10 mouse cellular contexts compared by ENCODE assay signal in the genomic region with DNA sequence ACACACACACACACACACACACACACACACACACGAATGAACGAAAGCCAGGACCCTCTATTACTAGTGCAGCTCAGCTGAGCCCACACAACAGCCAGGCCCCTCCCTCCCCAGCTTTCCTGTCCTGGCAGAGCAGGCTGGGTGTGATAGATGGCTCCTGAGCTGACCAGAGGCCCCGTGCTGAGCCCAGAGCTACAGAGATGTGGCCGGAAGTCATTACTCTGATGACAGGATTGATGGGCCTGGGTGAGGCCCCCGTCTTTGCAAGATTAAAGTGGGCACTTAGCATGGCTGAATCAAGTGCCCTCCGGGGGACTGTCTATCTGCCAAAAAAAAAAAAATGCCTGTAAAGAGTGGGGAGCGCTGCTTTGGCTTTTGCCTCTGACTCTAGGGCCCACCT. TPM values are rescaled to one million over a fixed set of nuclear protein-coding genes. Genes with fewer than 3 reads are reported as not detected.
DNase-seq lines count a peak whose midpoint lies in the region; ATAC-seq and TF ChIP-seq lines count a peak whose summit lies in the region.
"Had no signal": no experiment of that assay in that cellular context is flagged by ENCODE, and none has a peak within 500 bp of the region (broad histone marks: within the 10 kb centered on the region; RNA-seq: fewer than 3 reads in every experiment).

No protein-coding gene starts in this region.

- H3K27me3 ChIP-seq in heart, embryonic 10.5 days (ENCODE audit: insufficient read depth, poor library complexity, severe bottlenecking), result peaks cover 57% of the 10 kb centered on the region
- H3K27me3 ChIP-seq in Patski, result no peaks in the 10 kb centered on the region
- no peaks in the 10 kb centered on the region for H3K27me3 ChIP-seq in forebrain, embryonic 16.5 days (replicated peaks; ENCODE audit: control insufficient read depth, insufficient read depth, low read length)
- no peaks in the 10 kb centered on the region for H3K27me3 ChIP-seq in limb, embryonic 11.5 days (ENCODE audit: control insufficient read depth, insufficient read depth, low read length)

- no peak overlapping the region for H3K9ac ChIP-seq in forebrain, embryonic 16.5 days (replicated peaks; ENCODE audit: low read depth, low read length)
- H3K9ac ChIP-seq in limb, embryonic 11.5 days (ENCODE audit: low read length), result no peak overlapping the region

- WGBS in heart, embryonic 10.5 days, result 13% methylated on average over 7 of the region's 7 CpGs
- 30% methylated on average over 7 of the region's 7 CpGs for WGBS in forebrain, embryonic 16.5 days
- WGBS in limb, embryonic 11.5 days, result 4% methylated on average over 7 of the region's 7 CpGs

- DNase-seq in heart, adult 11 months, result peak; percentile 29
- DNase-seq in heart, embryonic 10.5 days (ENCODE audit: low spot score), result no peak
- DNase-seq in Patski (ENCODE audit: low read depth, low spot score), result peak; percentile 63
- peak; percentile 47 for DNase-seq in limb, embryonic 11.5 days (ENCODE audit: low spot score)
- no peak for DNase-seq in layer of hippocampus, postnatal 36 days
- no peak for DNase-seq in urinary bladder, adult 18-20 months (ENCODE audit: low spot score in 2 of 2)
- no peak for DNase-seq in right cerebral cortex, adult 18-20 months

- CTCF ChIA-PET in Patski (lab: Charles Lee), result interaction anchor here (1.2 kb wide), 2 partner anchors 28 to 199 kb away, joined by 3 to 4 read pairs; no protein-coding TSS in a partner anchor

- no peak overlapping the region for H3K27ac ChIP-seq in heart, embryonic 10.5 days
- no peak overlapping the region for H3K27ac ChIP-seq in forebrain, embryonic 16.5 days (ENCODE audit: low read length)
- H3K27ac ChIP-seq in limb, embryonic 11.5 days (replicated peaks; ENCODE audit: low read depth, low read length), result no peak overlapping the region
- H3K27ac ChIP-seq: layer of hippocampus, adult 2 months had no signal

- H3K4me1 ChIP-seq in heart, embryonic 10.5 days, result peaks cover 36% of the 10 kb centered on the region
- peaks cover 21% of the 10 kb centered on the region for H3K4me1 ChIP-seq in forebrain, embryonic 16.5 days (replicated peaks; ENCODE audit: control insufficient read depth, insufficient read depth, low read length)
- H3K4me1 ChIP-seq in limb, embryonic 11.5 days (ENCODE audit: control insufficient read depth, insufficient read depth, low read length), result peaks cover 5% of the 10 kb centered on the region

- no peaks in the 10 kb centered on the region for H3K9me3 ChIP-seq in heart, embryonic 10.5 days
- H3K9me3 ChIP-seq in forebrain, embryonic 16.5 days (ENCODE audit: control insufficient read depth, low read length), result no peaks in the 10 kb centered on the region
- H3K9me3 ChIP-seq in limb, embryonic 11.5 days (ENCODE audit: control insufficient read depth, low read length), result no peaks in the 10 kb centered on the region

- no peaks in the 10 kb centered on the region for H3K36me3 ChIP-seq in heart, embryonic 10.5 days
- H3K36me3 ChIP-seq in forebrain, embryonic 16.5 days (ENCODE audit: control insufficient read depth, insufficient read depth), result no peaks in the 10 kb centered on the region
- no peaks in the 10 kb centered on the region for H3K36me3 ChIP-seq in limb, embryonic 11.5 days (ENCODE audit: control insufficient read depth, insufficient read depth, low read length)

- no peak for TF ChIP-seq CTCF in Patski (IDR thresholded peaks at IDR 0.05)

- no peak overlapping the region for H3K4me2 ChIP-seq in forebrain, embryonic 16.5 days (ENCODE audit: low read length)
- 0 out of 2 replicates have a peak overlapping the region, but pooled peaks have one; percentile 2 for H3K4me2 ChIP-seq in limb, embryonic 11.5 days (ENCODE audit: low read depth, severe bottlenecking)

- H3K4me3 ChIP-seq in heart, embryonic 10.5 days, result no peak overlapping the region
- no peak overlapping the region for H3K4me3 ChIP-seq in forebrain, embryonic 16.5 days (replicated peaks; ENCODE audit: low read length)
- no peak overlapping the region for H3K4me3 ChIP-seq in limb, embryonic 11.5 days (ENCODE audit: low read depth, low read length)
- H3K4me3 ChIP-seq: layer of hippocampus, adult 2 months had no signal

- POLR2A ChIA-PET in Patski (lab: Charles Lee), result interaction anchor here (0.6 kb wide), 1 partner anchor 15 kb away, joined by 5 read pairs; no protein-coding TSS in a partner anchor

- ATAC-seq in Patski, result peak; percentile 74
- peak; percentile 18; the same call in 1 of the 2 replicates for ATAC-seq in forebrain, embryonic 16.5 days
- ATAC-seq in limb, embryonic 11.5 days (ENCODE audit: insufficient number of reproducible peaks, low FRiP score, low TSS enrichment, low read depth), result peak; percentile 54; the same call in 1 of the 2 replicates
- ATAC-seq: CD4-positive, CD25-positive, alpha-beta regulatory T cell, adult 4 months had no signal

- in situ Hi-C loops in Patski (cut with MboI; ENCODE audit: low pct_unique_long_range_greater_than_20kb), result no loop called here

RNA-seq across cellular contexts. Expression of a gene that starts 30.2 kb away (rescaled TPM):
- 0.17 and 0.20 TPM in 2 replicates for polyA plus RNA-seq in heart, embryonic 10.5 days (2016; fragmentation: Nextera tagmentation; extraction: Ambion mirVana)
- polyA plus RNA-seq in Patski (2021), result 0.77 TPM
- polyA plus RNA-seq in forebrain, embryonic 16.5 days (2015; fragmentation: Nextera tagmentation; extraction: Ambion mirVana), result 11.4 and 17.1 TPM in 2 replicates
- polyA plus RNA-seq in limb, embryonic 11.5 days (2014; fragmentation: Nextera tagmentation; extraction: Ambion mirVana), result 0.32 TPM in 1 of 2 replicates, not detected in the other
- 1 to 10 TPM; 1.2 to 1.6 TPM for total RNA-seq in layer of hippocampus, postnatal 36 days (2021)

Comparison
In these comparisons a context has a peak if more than half of its experiments do, and no peak if none do; other contexts are left out.
1. DNase-seq: peak in heart, adult 11 months (single experiment), Patski (single experiment) and limb, embryonic 11.5 days (single experiment); none in heart, embryonic 10.5 days (single experiment), layer of hippocampus, postnatal 36 days (0 of 2), urinary bladder, adult 18-20 months (0 of 2) and right cerebral cortex, adult 18-20 months (single experiment).
2. ATAC-seq: peak in every context shown above with its lines; median percentile 74 in Patski; 54 in limb, embryonic 11.5 days; 18 in forebrain, embryonic 16.5 days.